Mouse (Mus musculus): ENCODE data around the gene Cdk18.

Gene Cdk18

GRCm38 (mm10) chr1:132149410-132149809, 9.9 kb upstream of the Cdk18 start:
- DNase-seq (ENCODE audit: low spot score): no peak

- DNase-seq (ENCODE audit: low spot score): no peak
Measured at GRCm38 (mm10) chr1:132145973-132146685, 6.6 kb upstream of the Cdk18 start.

GRCm38 (mm10) chr1:132144837-132145236, 5.4 kb upstream of the Cdk18 start:
- DNase-seq (ENCODE audit: low spot score): no peak

- DNase-seq (ENCODE audit: low spot score): no peak
Measured at GRCm38 (mm10) chr1:132144223-132144622, 4.7 kb upstream of the Cdk18 start.

- no peak for DNase-seq (ENCODE audit: low spot score)
Measured at GRCm38 (mm10) chr1:132143730-132144129, 4.2 kb upstream of the Cdk18 start.

- no peak for DNase-seq (ENCODE audit: low spot score)
Measured at GRCm38 (mm10) chr1:132143079-132143478, 3.6 kb upstream of the Cdk18 start.

- no peak for DNase-seq (ENCODE audit: low spot score)
Measured at GRCm38 (mm10) chr1:132141753-132142152, 2.3 kb upstream of the Cdk18 start.

- DNase-seq (ENCODE audit: low spot score): no peak
Measured at GRCm38 (mm10) chr1:132141166-132141565, 1.7 kb upstream of the Cdk18 start.

GRCm38 (mm10) chr1:132140574-132140973, 1.1 kb upstream of the Cdk18 start:
- DNase-seq (ENCODE audit: low spot score): no peak

- no peak for DNase-seq (ENCODE audit: low spot score)
Measured at GRCm38 (mm10) chr1:132140171-132140570, 687 bp upstream of the Cdk18 start.

GRCm38 (mm10) chr1:132138576-132139415, 688 bp downstream of the Cdk18 start:
- DNase-seq (ENCODE audit: low spot score): no peak

- no peak for DNase-seq (ENCODE audit: low spot score)
Measured at GRCm38 (mm10) chr1:132137935-132138575, 1.4 kb downstream of the Cdk18 start.

GRCm38 (mm10) chr1:132136847-132137246, 2.6 kb downstream of the Cdk18 start:
- no peak for DNase-seq (ENCODE audit: low spot score)

GRCm38 (mm10) chr1:132135631-132136030, 3.9 kb downstream of the Cdk18 start:
- no peak for DNase-seq (ENCODE audit: low spot score)

GRCm38 (mm10) chr1:132128311-132128710, 11.2 kb downstream of the Cdk18 start:
- DNase-seq (ENCODE audit: low spot score): no peak

GRCm38 (mm10) chr1:132125803-132126405, 13.6 kb downstream of the Cdk18 start:
- DNase-seq (ENCODE audit: low spot score): no peak

GRCm38 (mm10) chr1:132125249-132125648, 14.2 kb downstream of the Cdk18 start:
- DNase-seq (ENCODE audit: low spot score): no peak

GRCm38 (mm10) chr1:132123420-132124014, 16.0 kb downstream of the Cdk18 start:
- no peak for DNase-seq (ENCODE audit: low spot score)

- no peak for DNase-seq (ENCODE audit: low spot score)
Measured at GRCm38 (mm10) chr1:132121895-132122294, 17.6 kb downstream of the Cdk18 start.

GRCm38 (mm10) chr1:132121236-132121635, 18.2 kb downstream of the Cdk18 start:
- peak; percentile 55 for DNase-seq (ENCODE audit: low spot score)

- peak; percentile 62 for DNase-seq (ENCODE audit: low spot score)
Measured at GRCm38 (mm10) chr1:132116606-132117005, 22.9 kb downstream of the Cdk18 start.

- no peak for DNase-seq (ENCODE audit: low spot score)
Measured at GRCm38 (mm10) chr1:132113098-132113497, 26.4 kb downstream of the Cdk18 start.
